Mouse (Mus musculus) liver, postnatal 0 days (tissue): ENCODE measurements around the gene Myrf. TPM values are rescaled to one million over a fixed set of nuclear protein-coding genes. Genes with fewer than 3 reads are reported as not detected.

Experiments used
- ATAC-seq: fragments of 200-750 bp; cut with Nextera tagmentation; 2 replicates; pipeline ENCODE4 v1.8.0; 2017; ENCODE audit warnings: mild to moderate bottlenecking, moderate library complexity
- DNase-seq: peaks from one replicate; pipeline ENCODE4 v3.0.0-alpha.2; 2016
- H3K27ac ChIP-seq: fragments of 300-500 bp; sonication (generic); 2 replicates; pipeline ENCODE4 v1.5.1; 2014; ENCODE audit warnings: antibody characterized with exemption, moderate library complexity, mild to moderate bottlenecking, low read depth
- H3K27me3 ChIP-seq: fragments of 300-500 bp; sonication (generic); 2 replicates; pipeline ENCODE4 v1.6.1; 2014; ENCODE audit warnings: low read length, control low read depth, mixed read lengths; ENCODE audit not compliant: insufficient read depth
- H3K36me3 ChIP-seq: fragments of 300-500 bp; sonication (generic); replicated peaks from 2 replicates; pipeline ENCODE4 v1.6.1; 2014; ENCODE audit warnings: mild to moderate bottlenecking, control low read depth, low read length, moderate library complexity, mixed read lengths; ENCODE audit not compliant: insufficient read depth
- H3K4me1 ChIP-seq: fragments of 300-500 bp; sonication (generic); 2 replicates; pipeline ENCODE4 v1.6.1; 2014; ENCODE audit warnings: antibody characterized with exemption, mild to moderate bottlenecking, control low read depth; ENCODE audit not compliant: insufficient read depth
- H3K4me2 ChIP-seq: fragments of 300-500 bp; sonication (generic); 2 replicates; pipeline ENCODE4 v1.6.1; 2014; ENCODE audit warnings: low read depth, mild to moderate bottlenecking, low read length, moderate library complexity, mixed read lengths
- H3K4me3 ChIP-seq: fragments of 300-500 bp; sonication (generic); 2 replicates; pipeline ENCODE4 v1.5.1; 2014; ENCODE audit warnings: low read depth, low read length
- H3K9ac ChIP-seq: fragments of 300-500 bp; sonication (generic); replicated peaks from 2 replicates; pipeline ENCODE4 v1.6.1; 2014; ENCODE audit warnings: mild to moderate bottlenecking, moderate library complexity
- H3K9me3 ChIP-seq: fragments of 300-500 bp; sonication (generic); 2 replicates; pipeline ENCODE4 v1.6.1; 2016; ENCODE audit warnings: mild to moderate bottlenecking, control low read depth, low read length, mixed read lengths
- CTCF ChIP-seq: sonication (generic); IDR thresholded peaks from 2 replicates; pipeline ENCODE4 v1.5.1; 2016; ENCODE audit warnings: antibody characterized with exemption, low read depth
- EP300 ChIP-seq: IDR thresholded peaks from 2 replicates; pipeline ENCODE4 v1.6.1; 2016; ENCODE audit warnings: antibody characterized with exemption, low read depth, mild to moderate bottlenecking
- WGBS: fragments of 180-500 bp; shearing (Covaris S2); extraction: QIAGEN DNeasy Blood & Tissue Kit; methylation state at CpG from one replicate; pipeline ENCODE4 v1.1.7; 2014; ENCODE audit not compliant: insufficient replicate concordance; 5-methylcytosine and 5-hydroxymethylcytosine counted together
- polyA plus RNA-seq: library from polyadenylated mRNA; unstranded; fragments of >200 nt; fragmentation: Nextera tagmentation; extraction: Ambion mirVana; gene quantifications from 2 replicates; pipeline ENCODE4 v1.2.1, GENCODE M21; 2015

The Myrf gene
- polyA plus RNA-seq, 1 experiment from 2014 or later = 2.5 TPM

GRCm38 (mm10) chr19:10279668-10280067 is 39.1 kb upstream of the Myrf start:
- TF ChIP-seq EP300 (no peak), CTCF (no peak)
- Histone ChIP-seq H3K4me1 (peaks cover 21% of the 10 kb centered on the region), H3K27me3 (no peaks in the 10 kb centered on the region), H3K9me3 (no peaks in the 10 kb centered on the region), H3K4me2 (no peak overlapping the region), H3K9ac (no peak overlapping the region), H3K27ac (no peak overlapping the region), H3K36me3 (no peaks in the 10 kb centered on the region), H3K4me3 (no peak overlapping the region)
- WGBS = 46% methylated on average over 9 of the region's 9 CpGs
- peak; percentile 54; the same call in 1 of the 2 replicates for ATAC-seq
- DNase-seq = no peak

GRCm38 (mm10) chr19:10278669-10279324 is 38.2 kb upstream of the Myrf start:
- TF ChIP-seq EP300 (no peak), CTCF (no peak)
- no peaks in the 10 kb centered on the region for H3K36me3 ChIP-seq
- no peak overlapping the region for H3K9ac ChIP-seq
- H3K27me3 ChIP-seq = no peaks in the 10 kb centered on the region
- no peak overlapping the region for H3K27ac ChIP-seq
- H3K4me2 ChIP-seq = no peak overlapping the region
- 33% methylated on average over 6 of the region's 6 CpGs for WGBS
- H3K4me3 ChIP-seq = no peak overlapping the region
- no peaks in the 10 kb centered on the region for H3K9me3 ChIP-seq
- no peak for ATAC-seq
- no peak for DNase-seq
- H3K4me1 ChIP-seq = peaks cover 21% of the 10 kb centered on the region

- H3K9me3 ChIP-seq = no peaks in the 10 kb centered on the region
- peak; percentile 56 for ATAC-seq
- peak overlapping the region; percentile 33 for H3K4me2 ChIP-seq
- H3K36me3 ChIP-seq = no peaks in the 10 kb centered on the region
- H3K9ac ChIP-seq = 0 out of 2 replicates have a peak overlapping the region, but pooled peaks have one; percentile 6
- TF ChIP-seq EP300 (no peak), CTCF (no peak)
- peaks cover 21% of the 10 kb centered on the region for H3K4me1 ChIP-seq
- DNase-seq = peak; percentile 43
- H3K27ac ChIP-seq = 0 out of 2 replicates have a peak overlapping the region, but pooled peaks have one; percentile 16
- WGBS = 51% methylated on average over 5 of the region's 5 CpGs
- no peaks in the 10 kb centered on the region for H3K27me3 ChIP-seq
- H3K4me3 ChIP-seq = no peak overlapping the region
These were observed 37.2 kb upstream of the Myrf start for GRCm38 (mm10) chr19:10277759-10278158.

GRCm38 (mm10) chr19:10277331-10277730 is 36.8 kb upstream of the Myrf start:
- Histone ChIP-seq H3K4me3 (no peak overlapping the region), H3K27me3 (no peaks in the 10 kb centered on the region), H3K9ac (0 out of 2 replicates have a peak overlapping the region, but pooled peaks have one; percentile 6), H3K9me3 (no peaks in the 10 kb centered on the region), H3K36me3 (no peaks in the 10 kb centered on the region), H3K27ac (0 out of 2 replicates have a peak overlapping the region, but pooled peaks have one; percentile 16), H3K4me1 (peaks cover 21% of the 10 kb centered on the region), H3K4me2 (peak overlapping the region; percentile 33)
- ATAC-seq (no peak), DNase-seq (no peak)
- WGBS = 10% methylated on average over 17 of the region's 17 CpGs
- no peak for TF ChIP-seq CTCF

GRCm38 (mm10) chr19:10276483-10277144 is 36.1 kb upstream of the Myrf start:
- no peak overlapping the region for H3K4me3 ChIP-seq
- H3K9me3 ChIP-seq = no peaks in the 10 kb centered on the region
- H3K4me2 ChIP-seq = no peak overlapping the region
- no peaks in the 10 kb centered on the region for H3K36me3 ChIP-seq
- no peak for TF ChIP-seq EP300
- TF ChIP-seq CTCF = no peak
- H3K27me3 ChIP-seq = no peaks in the 10 kb centered on the region
- H3K9ac ChIP-seq = no peak overlapping the region
- ATAC-seq (no peak), DNase-seq (no peak)
- H3K27ac ChIP-seq = 0 out of 2 replicates have a peak overlapping the region, but pooled peaks have one; percentile 16
- 72% methylated on average over 12 of the region's 12 CpGs for WGBS
- H3K4me1 ChIP-seq = peaks cover 21% of the 10 kb centered on the region

- no peak for ATAC-seq
- H3K27ac ChIP-seq = no peak overlapping the region
- TF ChIP-seq CTCF (no peak), EP300 (no peak)
- H3K9me3 ChIP-seq = no peaks in the 10 kb centered on the region
- H3K4me1 ChIP-seq = peaks cover 15% of the 10 kb centered on the region
- no peak overlapping the region for H3K9ac ChIP-seq
- no peak for DNase-seq
- no peaks in the 10 kb centered on the region for H3K27me3 ChIP-seq
- H3K4me3 ChIP-seq = no peak overlapping the region
- WGBS = 55% methylated on average over 5 of the region's 5 CpGs
- no peak overlapping the region for H3K4me2 ChIP-seq
- H3K36me3 ChIP-seq = no peaks in the 10 kb centered on the region
These were observed 33.5 kb upstream of the Myrf start for GRCm38 (mm10) chr19:10274056-10274455.
